Mouse (Mus musculus): ENCODE data around the gene Syne2. TPM values are rescaled to one million over a fixed set of nuclear protein-coding genes. Genes with fewer than 3 reads are reported as not detected.

Gene Syne2
- polyA plus RNA-seq, 1 experiment from 2014 or later, result 108 TPM

- no peak for DNase-seq (ENCODE audit: extremely low spot score, low spot score)
- H3K36me3 ChIP-seq (replicated peaks), result peaks cover 97% of the 10 kb centered on the region
Observed at GRCm38 (mm10) chr12:75922900-75923299, 105.0 kb downstream of the Syne2 start.

GRCm38 (mm10) chr12:75924852-75925251, 106.9 kb downstream of the Syne2 start:
- 95% methylated on average over 11 of the region's 11 CpGs for WGBS
- 0 out of 2 replicates have a peak, but pooled peaks cover 3% of the 10 kb centered on the region for H3K4me1 ChIP-seq
- no peaks in the 10 kb centered on the region for H3K9me3 ChIP-seq
- no peak overlapping the region for H3K4me3 ChIP-seq
- H3K27ac ChIP-seq, result no peak overlapping the region
- H3K36me3 ChIP-seq (replicated peaks), result peaks cover 98% of the 10 kb centered on the region
- no peak for DNase-seq (ENCODE audit: extremely low spot score, low spot score)
- H3K27me3 ChIP-seq (ENCODE audit: poor library complexity, severe bottlenecking), result no peaks in the 10 kb centered on the region

More at GRCm38 (mm10) chr12:75922900-75923299, 105.0 kb downstream of the Syne2 start:
- Histone ChIP-seq H3K27me3 (ENCODE audit: poor library complexity, severe bottlenecking) (no peaks in the 10 kb centered on the region), H3K4me3 (no peak overlapping the region), H3K9me3 (no peaks in the 10 kb centered on the region), H3K4me1 (0 out of 2 replicates have a peak, but pooled peaks cover 3% of the 10 kb centered on the region), H3K27ac (no peak overlapping the region)
- WGBS, result 77% methylated on average over 11 of the region's 11 CpGs

GRCm38 (mm10) chr12:75927596-75927995, 109.7 kb downstream of the Syne2 start:
- H3K9me3 ChIP-seq, result no peaks in the 10 kb centered on the region
- DNase-seq (ENCODE audit: extremely low spot score, low spot score), result no peak
- WGBS, result 96% methylated on average over 1 of the region's 1 CpGs
- peaks cover 98% of the 10 kb centered on the region for H3K36me3 ChIP-seq (replicated peaks)
- no peaks in the 10 kb centered on the region for H3K27me3 ChIP-seq (ENCODE audit: poor library complexity, severe bottlenecking)
- no peak overlapping the region for H3K27ac ChIP-seq
- H3K4me1 ChIP-seq, result 0 out of 2 replicates have a peak, but pooled peaks cover 3% of the 10 kb centered on the region
- no peak overlapping the region for H3K4me3 ChIP-seq

- 88% methylated on average over 4 of the region's 4 CpGs for WGBS
- H3K27me3 ChIP-seq (ENCODE audit: poor library complexity, severe bottlenecking), result no peaks in the 10 kb centered on the region
- H3K4me3 ChIP-seq, result no peak overlapping the region
- H3K27ac ChIP-seq, result no peak overlapping the region
- DNase-seq (ENCODE audit: extremely low spot score, low spot score), result no peak
- no peaks in the 10 kb centered on the region for H3K4me1 ChIP-seq
- H3K9me3 ChIP-seq, result no peaks in the 10 kb centered on the region
- H3K36me3 ChIP-seq (replicated peaks), result peaks cover 97% of the 10 kb centered on the region
Observed at GRCm38 (mm10) chr12:75933561-75933960, 115.6 kb downstream of the Syne2 start.

- H3K27me3 ChIP-seq (ENCODE audit: poor library complexity, severe bottlenecking), result no peaks in the 10 kb centered on the region
- DNase-seq (ENCODE audit: extremely low spot score, low spot score), result peak; percentile 22
- H3K36me3 ChIP-seq (replicated peaks), result peaks cover 97% of the 10 kb centered on the region
- no peak overlapping the region for H3K4me3 ChIP-seq
- 62% methylated on average over 5 of the region's 5 CpGs for WGBS
- no peaks in the 10 kb centered on the region for H3K9me3 ChIP-seq
- no peaks in the 10 kb centered on the region for H3K4me1 ChIP-seq
- no peak overlapping the region for H3K27ac ChIP-seq
Observed at GRCm38 (mm10) chr12:75951328-75951727, 133.4 kb downstream of the Syne2 start.

GRCm38 (mm10) chr12:75952011-75952410, 134.1 kb downstream of the Syne2 start:
- DNase-seq (ENCODE audit: extremely low spot score, low spot score), result no peak
- H3K27me3 ChIP-seq (ENCODE audit: poor library complexity, severe bottlenecking), result no peaks in the 10 kb centered on the region
- H3K27ac ChIP-seq, result no peak overlapping the region
- WGBS, result 97% methylated on average over 1 of the region's 1 CpGs
- no peaks in the 10 kb centered on the region for H3K9me3 ChIP-seq
- H3K4me3 ChIP-seq, result no peak overlapping the region
- no peaks in the 10 kb centered on the region for H3K4me1 ChIP-seq
- peaks cover 97% of the 10 kb centered on the region for H3K36me3 ChIP-seq (replicated peaks)

- WGBS, result 95% methylated on average over 24 of the region's 24 CpGs
- Histone ChIP-seq H3K36me3 (replicated peaks) (peaks cover 95% of the 10 kb centered on the region), H3K27me3 (ENCODE audit: poor library complexity, severe bottlenecking) (no peaks in the 10 kb centered on the region), H3K27ac (no peak overlapping the region), H3K4me1 (no peaks in the 10 kb centered on the region), H3K4me3 (no peak overlapping the region), H3K9me3 (no peaks in the 10 kb centered on the region)
- no peak for DNase-seq (ENCODE audit: extremely low spot score, low spot score)
Observed at GRCm38 (mm10) chr12:75966441-75967195, 148.7 kb downstream of the Syne2 start.

- Histone ChIP-seq H3K27ac (no peak overlapping the region), H3K4me1 (no peaks in the 10 kb centered on the region), H3K9me3 (no peaks in the 10 kb centered on the region), H3K27me3 (ENCODE audit: poor library complexity, severe bottlenecking) (no peaks in the 10 kb centered on the region), H3K4me3 (no peak overlapping the region), H3K36me3 (replicated peaks) (peaks cover 97% of the 10 kb centered on the region)
- no peak for DNase-seq (ENCODE audit: extremely low spot score, low spot score)
- 93% methylated on average over 5 of the region's 5 CpGs for WGBS
Observed at GRCm38 (mm10) chr12:75979079-75979478, 161.1 kb downstream of the Syne2 start.

GRCm38 (mm10) chr12:75983336-75983735, 165.4 kb downstream of the Syne2 start:
- no peaks in the 10 kb centered on the region for H3K4me1 ChIP-seq
- H3K27me3 ChIP-seq (ENCODE audit: poor library complexity, severe bottlenecking), result no peaks in the 10 kb centered on the region
- H3K4me3 ChIP-seq, result no peak overlapping the region
- H3K27ac ChIP-seq, result no peak overlapping the region
- 86% methylated on average over 8 of the region's 8 CpGs for WGBS
- no peaks in the 10 kb centered on the region for H3K9me3 ChIP-seq
- peaks cover 95% of the 10 kb centered on the region for H3K36me3 ChIP-seq (replicated peaks)
- DNase-seq (ENCODE audit: extremely low spot score, low spot score), result no peak

GRCm38 (mm10) chr12:75992226-75992858, 174.4 kb downstream of the Syne2 start:
- no peak for DNase-seq (ENCODE audit: extremely low spot score, low spot score)
- Histone ChIP-seq H3K4me1 (no peaks in the 10 kb centered on the region), H3K9me3 (no peaks in the 10 kb centered on the region), H3K36me3 (replicated peaks) (peaks cover 97% of the 10 kb centered on the region), H3K27me3 (ENCODE audit: poor library complexity, severe bottlenecking) (no peaks in the 10 kb centered on the region), H3K27ac (no peak overlapping the region), H3K4me3 (no peak overlapping the region)
- 87% methylated on average over 10 of the region's 10 CpGs for WGBS

GRCm38 (mm10) chr12:75992946-75993345, 175.0 kb downstream of the Syne2 start:
- DNase-seq (ENCODE audit: extremely low spot score, low spot score), result no peak
- Histone ChIP-seq H3K36me3 (replicated peaks) (peaks cover 97% of the 10 kb centered on the region), H3K27ac (no peak overlapping the region), H3K27me3 (ENCODE audit: poor library complexity, severe bottlenecking) (no peaks in the 10 kb centered on the region), H3K9me3 (no peaks in the 10 kb centered on the region), H3K4me3 (no peak overlapping the region), H3K4me1 (no peaks in the 10 kb centered on the region)
- 93% methylated on average over 4 of the region's 4 CpGs for WGBS

GRCm38 (mm10) chr12:75995086-75995485, 177.2 kb downstream of the Syne2 start:
- H3K27me3 ChIP-seq (ENCODE audit: poor library complexity, severe bottlenecking), result no peaks in the 10 kb centered on the region
- no peaks in the 10 kb centered on the region for H3K9me3 ChIP-seq
- 96% methylated on average over 2 of the region's 2 CpGs for WGBS
- H3K4me3 ChIP-seq, result no peak overlapping the region
- H3K27ac ChIP-seq, result no peak overlapping the region
- H3K4me1 ChIP-seq, result no peaks in the 10 kb centered on the region
- H3K36me3 ChIP-seq (replicated peaks), result peaks cover 97% of the 10 kb centered on the region
- DNase-seq (ENCODE audit: extremely low spot score, low spot score), result no peak

GRCm38 (mm10) chr12:75997547-75997946, 179.6 kb downstream of the Syne2 start:
- Histone ChIP-seq H3K4me3 (no peak overlapping the region), H3K27me3 (ENCODE audit: poor library complexity, severe bottlenecking) (no peaks in the 10 kb centered on the region), H3K36me3 (replicated peaks) (peaks cover 97% of the 10 kb centered on the region), H3K9me3 (no peaks in the 10 kb centered on the region), H3K4me1 (no peaks in the 10 kb centered on the region), H3K27ac (no peak overlapping the region)
- WGBS, result 94% methylated on average over 5 of the region's 5 CpGs
- DNase-seq (ENCODE audit: extremely low spot score, low spot score), result no peak

All from forebrain, embryonic 10.5 days (tissue).